Mouse (Mus musculus) heart, postnatal 0 days (tissue): ENCODE measurements at regions not wholly inside any gene's neighbourhood (a gene's known extent, or its start where the extent isn't known, plus 50 kb on each side); places are given as distances from the start of the nearest gene placed in this dataset.

Experiments
- CTCF ChIP-seq: IDR thresholded peaks from 2 replicates; pipeline ENCODE4 v1.5.1; 2016; ENCODE audit warnings: antibody characterized with exemption, control low read depth, low read depth
- EP300 ChIP-seq: IDR thresholded peaks from 2 replicates; pipeline ENCODE4 v1.6.1; 2016; ENCODE audit warnings: antibody characterized with exemption, low read depth

DNA sequence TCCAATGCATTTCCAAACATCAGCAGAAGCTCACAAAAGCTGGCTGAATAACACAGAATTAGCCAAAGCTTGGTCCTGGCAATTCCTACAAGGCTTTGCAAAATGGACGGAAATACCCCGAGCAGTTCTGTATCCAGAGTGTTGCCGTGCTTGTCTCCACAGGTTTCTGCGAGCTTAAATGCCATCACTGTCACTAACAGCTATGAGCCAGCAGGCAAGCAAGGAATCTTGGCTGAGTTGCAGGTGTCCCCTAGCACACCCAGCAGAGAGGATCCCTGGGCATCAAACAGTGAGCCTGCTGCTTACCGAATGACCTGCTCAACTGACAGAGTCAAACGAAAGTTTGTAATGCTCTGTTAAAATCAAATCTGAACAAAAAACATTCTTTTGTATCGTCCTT lies 226.0 kb upstream of the Elac2 start:
- TF ChIP-seq CTCF (no peak), EP300 (no peak)
